Mouse (Mus musculus) neural tube, embryonic 13.5 days (tissue): ENCODE measurements around the gene Spink2. TPM values are rescaled to one million over a fixed set of nuclear protein-coding genes. Genes with fewer than 3 reads are reported as not detected.

Experiments used
- ATAC-seq: fragments of 200-750 bp; cut with Nextera tagmentation; 2 replicates; pipeline ENCODE4 v1.8.0; 2017; ENCODE audit warnings: low read depth, mild to moderate bottlenecking, moderate TSS enrichment, moderate library complexity
- H3K27ac ChIP-seq: fragments of 300-500 bp; sonication (generic); replicated peaks from 2 replicates; pipeline ENCODE4 v1.5.1; 2015; ENCODE audit warnings: moderate library complexity, mild to moderate bottlenecking, inconsistent platforms
- H3K27me3 ChIP-seq: fragments of 300-500 bp; sonication (generic); 2 replicates; pipeline ENCODE4 v1.6.1; 2015; ENCODE audit warnings: mild to moderate bottlenecking, inconsistent platforms
- H3K36me3 ChIP-seq: fragments of 300-500 bp; sonication (generic); 2 replicates; pipeline ENCODE4 v1.6.1; 2015; ENCODE audit warnings: mild to moderate bottlenecking, inconsistent platforms
- H3K4me1 ChIP-seq: fragments of 300-500 bp; sonication (generic); replicated peaks from 2 replicates; pipeline ENCODE4 v1.6.1; 2015; ENCODE audit warnings: inconsistent platforms
- H3K4me2 ChIP-seq: fragments of 300-500 bp; sonication (generic); 2 replicates; pipeline ENCODE4 v1.6.1; 2015; ENCODE audit warnings: inconsistent platforms, mild to moderate bottlenecking, moderate library complexity
- H3K4me3 ChIP-seq: fragments of 300-500 bp; sonication (generic); 2 replicates; pipeline ENCODE4 v1.5.1; 2015; ENCODE audit warnings: mild to moderate bottlenecking, inconsistent platforms
- H3K9ac ChIP-seq: fragments of 300-500 bp; sonication (generic); 2 replicates; pipeline ENCODE4 v1.6.1; 2015; ENCODE audit warnings: moderate library complexity, mild to moderate bottlenecking, inconsistent platforms
- H3K9me3 ChIP-seq: fragments of 300-500 bp; sonication (generic); 2 replicates; pipeline ENCODE4 v1.6.1; 2016; ENCODE audit warnings: inconsistent platforms
- WGBS: fragments of 180-500 bp; shearing (Covaris S2); methylation state at CpG from one replicate; pipeline ENCODE4 v1.1.7; 2015; 5-methylcytosine and 5-hydroxymethylcytosine counted together
- polyA plus RNA-seq: library from polyadenylated mRNA; unstranded; fragments of >200 nt; fragmentation: Nextera tagmentation; extraction: Ambion mirVana; gene quantifications from 2 replicates; pipeline ENCODE4 v1.2.1, GENCODE M21; 2015

Spink2 gene
- 4.8 and 5.1 TPM in 2 replicates for polyA plus RNA-seq

DNA sequence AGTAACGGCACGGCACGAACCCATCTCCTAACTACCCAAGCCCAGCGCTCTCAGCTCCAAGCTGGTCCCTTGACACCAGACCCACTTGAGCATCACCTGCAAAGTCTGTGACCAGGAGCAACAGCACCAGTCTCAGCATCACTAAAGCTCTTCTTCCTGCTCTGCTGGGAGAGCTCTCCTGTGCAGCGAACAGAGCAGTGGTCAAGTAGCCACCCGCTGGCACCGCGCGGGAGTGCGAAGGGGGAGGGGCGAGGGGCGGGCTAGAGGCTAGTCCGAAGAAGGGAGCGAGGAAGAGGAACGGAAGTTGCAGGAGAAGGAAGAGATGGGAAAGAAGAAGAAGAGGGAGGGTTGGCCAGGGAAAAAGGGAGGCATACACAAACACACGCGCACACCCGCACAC lies at the start of gene Spink2:
Spink2 (minus strand) TSS at position 236 of the 400 bp plus-strand sequence.
- peak within 1 kb of the TSS; percentile 49 for H3K9ac ChIP-seq

DNA sequence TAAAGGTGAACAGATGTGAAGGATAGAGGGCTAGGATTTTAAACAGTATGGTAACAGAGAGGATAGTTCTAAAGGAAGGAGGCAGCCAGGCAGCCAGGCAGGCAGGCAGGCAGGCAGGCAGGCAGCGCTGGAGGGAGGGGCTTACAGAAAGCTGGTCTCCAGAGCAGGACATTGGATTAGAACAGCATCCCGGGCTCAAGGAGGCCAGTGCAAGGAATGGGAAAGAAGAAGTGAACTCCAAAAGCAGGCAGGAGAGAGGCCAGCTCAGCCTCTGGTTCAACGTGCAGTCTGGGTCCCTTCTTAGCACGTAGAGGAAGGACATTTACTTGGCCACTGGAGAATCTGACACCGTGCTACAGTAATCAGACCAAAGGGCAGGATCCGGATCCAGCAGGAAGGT lies 48.9 kb upstream of the Spink2 start:
- Histone ChIP-seq H3K4me3 (no peak overlapping the region), H3K4me1 (no peaks in the 10 kb centered on the region; the same call in 1 of the 2 replicates), H3K9me3 (no peaks in the 10 kb centered on the region), H3K27me3 (peaks cover 10% of the 10 kb centered on the region; the same call in 1 of the 2 replicates), H3K4me2 (no peak overlapping the region), H3K36me3 (no peaks in the 10 kb centered on the region), H3K9ac (no peak overlapping the region), H3K27ac (no peak overlapping the region)
- no peak for ATAC-seq
- 63% methylated on average over 6 of the region's 6 CpGs for WGBS

More for the DNA sequence above, at the start of gene Spink2:
- Histone ChIP-seq H3K36me3 (no peaks in the 10 kb centered on the region), H3K9me3 (no peaks in the 10 kb centered on the region), H3K27me3 (no peaks in the 10 kb centered on the region), H3K27ac (no peak within 1 kb of the TSS), H3K4me2 (peak within 1 kb of the TSS; percentile 56), H3K4me1 (peaks cover 7% of the 10 kb centered on the region), H3K4me3 (peak within 1 kb of the TSS; percentile 24)
- WGBS, result 8% methylated on average over 17 of the region's 18 CpGs
- peak; percentile 56 for ATAC-seq

DNA sequence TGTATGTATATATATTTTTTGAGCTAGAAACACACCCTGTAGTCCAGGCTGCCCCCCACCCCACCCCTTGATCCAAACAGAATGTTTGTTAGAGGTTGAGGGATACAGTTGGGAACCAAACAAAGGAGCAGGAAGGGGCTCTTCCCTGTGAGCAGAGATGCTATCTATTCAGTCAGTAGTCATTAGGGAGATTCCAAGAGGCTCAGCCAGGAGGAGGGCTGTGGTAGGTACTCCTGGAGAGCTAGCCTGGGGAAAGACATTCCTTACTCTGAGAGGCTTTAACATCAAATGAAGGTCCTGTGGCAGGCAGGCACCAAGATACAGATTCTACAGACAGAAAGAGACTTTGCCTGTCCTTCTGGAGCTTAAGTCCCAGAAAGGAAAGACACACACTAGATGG lies 48.0 kb upstream of the Spink2 start:
- Histone ChIP-seq H3K4me3 (no peak overlapping the region), H3K27me3 (peaks cover 9% of the 10 kb centered on the region; the same call in 1 of the 2 replicates), H3K9ac (no peak overlapping the region), H3K36me3 (no peaks in the 10 kb centered on the region), H3K27ac (no peak overlapping the region), H3K4me1 (no peaks in the 10 kb centered on the region), H3K9me3 (no peaks in the 10 kb centered on the region), H3K4me2 (no peak overlapping the region)
- no peak for ATAC-seq

DNA sequence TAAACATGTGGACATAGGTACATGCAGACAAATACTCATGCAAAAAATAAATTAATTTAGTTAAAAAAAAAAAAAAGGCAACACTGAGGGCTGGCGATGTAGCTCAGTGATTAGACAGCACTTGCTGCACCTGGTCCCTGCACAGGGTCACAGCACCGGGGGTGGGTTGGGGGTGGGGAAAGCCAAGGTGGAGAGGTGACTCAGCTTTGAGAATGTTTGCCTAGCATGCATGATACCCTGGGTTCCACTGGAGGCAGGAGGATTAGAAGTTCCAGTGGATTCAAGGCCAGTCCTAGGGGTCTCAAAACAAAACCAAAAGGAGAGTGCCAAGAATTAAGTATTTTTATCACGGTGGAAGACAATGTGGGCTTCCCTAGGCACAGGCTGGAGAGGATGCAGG lies 46.3 kb upstream of the Spink2 start:
- no peak overlapping the region for H3K4me3 ChIP-seq
- H3K4me1 ChIP-seq, result no peaks in the 10 kb centered on the region
- no peak for ATAC-seq
- no peak overlapping the region for H3K27ac ChIP-seq
- WGBS, result 75% methylated on average over 3 of the region's 3 CpGs
- no peaks in the 10 kb centered on the region for H3K27me3 ChIP-seq
- no peak overlapping the region for H3K9ac ChIP-seq
- no peaks in the 10 kb centered on the region for H3K36me3 ChIP-seq
- H3K9me3 ChIP-seq, result no peaks in the 10 kb centered on the region
- no peak overlapping the region for H3K4me2 ChIP-seq

DNA sequence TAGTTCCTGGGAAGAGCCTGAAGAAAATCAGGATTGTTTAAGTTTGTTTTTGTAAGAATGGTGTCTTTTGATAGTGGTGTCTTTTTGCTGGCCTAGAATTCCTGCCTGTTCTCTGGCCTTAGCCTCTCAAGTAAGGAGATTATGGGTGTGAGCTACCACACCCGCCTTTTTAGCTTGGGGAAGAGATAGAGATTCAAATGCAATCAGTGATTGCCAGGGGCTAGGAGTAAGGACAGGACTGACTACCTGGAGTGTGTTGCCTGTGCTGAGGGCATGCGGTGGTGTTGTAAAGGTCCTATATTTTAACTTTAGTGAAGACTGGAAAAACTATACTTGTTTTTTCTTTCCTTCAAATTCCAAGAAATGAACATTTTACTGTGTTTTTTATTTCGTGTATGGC lies 43.1 kb upstream of the Spink2 start:
- H3K4me1 ChIP-seq, result no peaks in the 10 kb centered on the region
- 76% methylated on average over 3 of the region's 3 CpGs for WGBS
- no peak overlapping the region for H3K4me3 ChIP-seq
- no peaks in the 10 kb centered on the region for H3K36me3 ChIP-seq
- H3K9ac ChIP-seq, result no peak overlapping the region
- no peak for ATAC-seq
- no peaks in the 10 kb centered on the region for H3K9me3 ChIP-seq
- no peak overlapping the region for H3K27ac ChIP-seq
- no peak overlapping the region for H3K4me2 ChIP-seq
- no peaks in the 10 kb centered on the region for H3K27me3 ChIP-seq

DNA sequence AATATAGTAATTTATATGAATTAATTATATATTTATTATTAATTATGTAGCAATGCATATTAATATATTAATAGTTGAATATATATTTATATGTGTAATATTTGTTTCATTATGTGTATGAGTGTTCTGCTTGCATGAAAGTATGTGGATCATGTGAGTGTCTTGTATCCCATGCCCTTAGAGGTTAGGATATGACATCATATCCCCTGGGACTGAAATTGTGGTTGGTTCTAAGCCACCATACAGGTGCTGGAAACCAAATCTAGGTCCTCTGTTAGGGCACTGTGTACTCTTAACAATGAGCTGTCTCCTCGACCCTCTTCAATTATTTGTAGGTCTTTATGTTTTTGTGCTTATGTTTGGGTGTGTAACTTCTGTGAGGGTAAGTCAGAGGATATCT lies 41.9 kb upstream of the Spink2 start:
- H3K4me3 ChIP-seq, result no peak overlapping the region
- no peaks in the 10 kb centered on the region for H3K9me3 ChIP-seq
- H3K27ac ChIP-seq, result no peak overlapping the region
- H3K9ac ChIP-seq, result no peak overlapping the region
- ATAC-seq, result no peak
- no peaks in the 10 kb centered on the region for H3K27me3 ChIP-seq
- no peaks in the 10 kb centered on the region for H3K36me3 ChIP-seq
- no peak overlapping the region for H3K4me2 ChIP-seq
- H3K4me1 ChIP-seq, result no peaks in the 10 kb centered on the region
- 85% methylated on average over 1 of the region's 1 CpGs for WGBS

DNA sequence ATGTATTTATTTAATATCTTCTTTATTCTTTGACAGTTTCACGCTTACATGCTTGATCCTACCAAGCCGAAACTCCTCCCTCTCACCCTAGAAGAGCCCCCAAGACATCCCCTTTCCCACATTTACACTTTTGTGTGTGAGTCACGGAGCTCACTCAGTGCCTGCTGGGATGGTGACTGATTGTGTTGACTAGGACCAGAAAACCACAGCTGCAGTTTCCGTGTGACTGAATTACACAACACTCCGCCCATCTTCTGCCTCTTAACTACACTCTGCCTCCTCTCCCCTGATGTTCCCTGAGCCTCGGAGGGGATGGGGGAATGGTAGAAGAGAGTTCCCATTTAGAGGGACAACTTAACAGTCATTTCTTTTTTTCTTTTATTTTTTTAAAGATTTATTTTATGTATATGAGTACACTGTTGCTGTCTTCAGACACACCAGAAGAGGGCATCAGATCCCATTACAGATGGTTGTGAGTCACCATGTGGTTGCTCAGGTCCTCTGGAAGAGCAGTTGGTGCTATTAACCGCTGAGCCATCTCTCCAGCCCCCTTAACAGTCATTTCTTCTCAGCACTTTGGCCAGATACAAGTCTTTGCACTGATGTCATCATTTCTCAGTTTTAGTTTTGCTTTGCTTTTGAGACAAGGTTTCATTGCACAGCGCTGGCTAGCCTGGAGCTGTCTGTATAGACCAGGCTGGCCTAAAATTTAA lies 41.0 kb upstream of the Spink2 start:
- ATAC-seq, result no peak
- Histone ChIP-seq H3K4me1 (no peaks in the 10 kb centered on the region), H3K4me3 (no peak overlapping the region), H3K27ac (no peak overlapping the region), H3K36me3 (no peaks in the 10 kb centered on the region), H3K9ac (no peak overlapping the region), H3K4me2 (no peak overlapping the region), H3K27me3 (no peaks in the 10 kb centered on the region), H3K9me3 (no peaks in the 10 kb centered on the region)
- WGBS, result 57% methylated on average over 8 of the region's 8 CpGs

DNA sequence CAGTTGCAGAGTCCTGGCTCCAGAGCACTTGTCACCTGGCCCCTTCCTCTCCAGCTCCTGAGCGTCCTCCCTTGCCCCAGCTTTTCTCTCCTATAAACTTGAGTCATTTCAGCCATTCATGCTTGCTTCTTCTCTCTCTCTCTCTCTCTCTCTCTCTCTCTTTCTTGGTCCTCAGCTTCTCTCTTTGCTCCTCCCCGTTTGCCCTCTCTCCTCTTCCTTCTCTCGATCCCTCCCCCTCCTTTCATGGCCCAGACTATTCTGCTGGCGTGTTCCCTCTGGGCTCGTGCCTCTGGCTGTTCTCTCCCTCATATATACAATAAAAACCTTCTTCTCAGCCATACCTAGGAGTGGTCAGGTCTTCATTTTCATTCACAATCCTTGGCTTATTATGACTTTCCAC lies 40.4 kb upstream of the Spink2 start:
- no peaks in the 10 kb centered on the region for H3K27me3 ChIP-seq
- H3K27ac ChIP-seq, result no peak overlapping the region
- WGBS, result 25% methylated on average over 5 of the region's 5 CpGs
- no peaks in the 10 kb centered on the region for H3K36me3 ChIP-seq
- no peak overlapping the region for H3K4me3 ChIP-seq
- no peaks in the 10 kb centered on the region for H3K9me3 ChIP-seq
- H3K4me2 ChIP-seq, result no peak overlapping the region
- no peak overlapping the region for H3K9ac ChIP-seq
- H3K4me1 ChIP-seq, result no peaks in the 10 kb centered on the region
- no peak for ATAC-seq

DNA sequence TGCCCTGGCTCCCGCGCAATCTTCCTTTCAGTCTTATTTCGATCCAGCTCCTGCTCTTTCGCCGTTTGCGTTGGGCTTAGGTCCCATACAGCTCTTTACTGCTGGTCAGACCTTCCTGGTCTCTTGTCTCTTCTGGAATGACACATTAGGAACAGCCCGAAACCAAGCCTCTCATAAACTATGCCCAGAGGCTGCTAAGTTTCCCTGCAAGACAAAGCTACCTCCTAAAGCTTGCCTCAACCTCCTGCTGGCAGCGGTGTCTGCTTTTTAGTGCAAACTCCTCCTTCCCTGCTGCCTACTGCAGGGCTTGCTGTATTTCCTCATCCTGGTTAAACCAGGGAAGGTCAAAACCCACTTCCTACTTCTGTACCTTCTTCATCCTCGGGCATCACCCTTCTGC lies 38.8 kb upstream of the Spink2 start:
- H3K4me2 ChIP-seq, result no peak overlapping the region
- peaks cover 14% of the 10 kb centered on the region for H3K4me1 ChIP-seq
- no peak for ATAC-seq
- no peak overlapping the region for H3K9ac ChIP-seq
- H3K27ac ChIP-seq, result no peak overlapping the region
- WGBS, result 66% methylated on average over 9 of the region's 9 CpGs
- H3K27me3 ChIP-seq, result no peaks in the 10 kb centered on the region
- no peaks in the 10 kb centered on the region for H3K36me3 ChIP-seq
- H3K4me3 ChIP-seq, result no peak overlapping the region
- no peaks in the 10 kb centered on the region for H3K9me3 ChIP-seq

DNA sequence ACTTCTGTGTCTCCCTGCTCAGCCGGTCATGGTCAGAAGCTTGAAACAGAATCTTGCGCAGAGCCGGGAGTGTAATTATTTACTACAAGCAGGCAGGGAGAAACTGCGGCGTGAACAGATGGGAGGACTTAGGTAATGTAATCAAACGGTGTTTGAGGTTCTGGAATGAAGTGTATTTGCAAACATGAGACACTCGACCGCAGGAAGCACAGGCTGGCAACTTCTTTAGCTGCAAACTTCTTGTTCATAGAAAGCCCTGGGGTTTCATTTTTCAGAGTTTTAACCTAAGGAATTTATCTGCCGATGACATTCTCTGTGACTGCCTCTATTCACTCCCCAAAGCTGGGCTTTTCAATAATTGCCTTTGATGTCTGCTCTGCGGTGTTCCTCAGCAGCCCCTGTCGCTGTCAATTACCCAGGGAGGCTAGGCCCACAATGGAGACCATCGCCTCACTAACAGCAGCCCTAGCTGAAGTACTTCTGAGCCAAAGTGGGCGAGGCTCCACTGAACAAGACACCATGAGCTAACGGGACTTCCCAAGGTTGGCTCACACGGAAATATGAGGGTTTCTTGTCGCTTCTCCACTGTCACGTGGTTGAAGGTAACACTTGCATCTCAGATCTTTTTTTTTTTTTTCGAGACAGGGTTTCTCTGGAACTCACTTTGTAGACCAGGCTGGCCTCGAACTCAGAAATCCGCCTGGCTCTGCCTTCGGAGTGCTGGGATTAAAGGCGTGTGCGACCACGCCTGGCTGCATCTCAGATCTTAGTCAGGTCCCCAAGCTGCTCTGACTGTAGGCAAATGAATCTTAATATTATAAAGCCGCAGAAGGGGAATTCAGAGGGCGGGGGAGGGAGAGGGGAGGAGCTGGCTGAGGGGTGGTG lies 34.8 kb upstream of the Spink2 start:
- peak overlapping the region; percentile 48 for H3K4me2 ChIP-seq
- WGBS, result 29% methylated on average over 26 of the region's 26 CpGs
- peak; percentile 57 for ATAC-seq
- H3K9ac ChIP-seq, result 0 out of 2 replicates have a peak overlapping the region, but pooled peaks have one; percentile 28
- no peaks in the 10 kb centered on the region for H3K36me3 ChIP-seq
- no peak overlapping the region for H3K27ac ChIP-seq
- no peaks in the 10 kb centered on the region for H3K27me3 ChIP-seq
- H3K4me1 ChIP-seq, result peaks cover 14% of the 10 kb centered on the region
- H3K4me3 ChIP-seq, result peak overlapping the region; percentile 16
- no peaks in the 10 kb centered on the region for H3K9me3 ChIP-seq

DNA sequence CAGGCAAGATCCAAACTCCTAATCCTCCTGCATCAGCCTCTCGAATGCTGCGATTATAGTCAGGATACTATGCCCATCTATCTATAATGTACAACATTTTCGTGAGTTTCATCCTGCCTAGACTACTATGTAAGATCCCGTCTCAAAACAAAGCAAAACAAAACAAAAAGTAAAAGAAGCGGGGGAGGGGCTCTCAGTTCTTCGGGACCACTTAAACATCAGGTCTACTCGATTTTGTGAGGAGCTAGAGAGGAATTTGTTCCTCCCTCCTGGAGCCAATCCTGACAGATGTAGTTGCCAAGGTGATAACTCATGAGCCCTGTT lies 34.2 kb upstream of the Spink2 start:
- Histone ChIP-seq H3K36me3 (no peaks in the 10 kb centered on the region), H3K9ac (0 out of 2 replicates have a peak overlapping the region, but pooled peaks have one; percentile 28), H3K4me2 (peak overlapping the region; percentile 48), H3K4me3 (peak overlapping the region; percentile 16; the same call in 1 of the 2 replicates), H3K9me3 (no peaks in the 10 kb centered on the region), H3K27ac (no peak overlapping the region), H3K4me1 (peaks cover 14% of the 10 kb centered on the region), H3K27me3 (no peaks in the 10 kb centered on the region)
- no peak for ATAC-seq
- WGBS, result 43% methylated on average over 7 of the region's 7 CpGs

DNA sequence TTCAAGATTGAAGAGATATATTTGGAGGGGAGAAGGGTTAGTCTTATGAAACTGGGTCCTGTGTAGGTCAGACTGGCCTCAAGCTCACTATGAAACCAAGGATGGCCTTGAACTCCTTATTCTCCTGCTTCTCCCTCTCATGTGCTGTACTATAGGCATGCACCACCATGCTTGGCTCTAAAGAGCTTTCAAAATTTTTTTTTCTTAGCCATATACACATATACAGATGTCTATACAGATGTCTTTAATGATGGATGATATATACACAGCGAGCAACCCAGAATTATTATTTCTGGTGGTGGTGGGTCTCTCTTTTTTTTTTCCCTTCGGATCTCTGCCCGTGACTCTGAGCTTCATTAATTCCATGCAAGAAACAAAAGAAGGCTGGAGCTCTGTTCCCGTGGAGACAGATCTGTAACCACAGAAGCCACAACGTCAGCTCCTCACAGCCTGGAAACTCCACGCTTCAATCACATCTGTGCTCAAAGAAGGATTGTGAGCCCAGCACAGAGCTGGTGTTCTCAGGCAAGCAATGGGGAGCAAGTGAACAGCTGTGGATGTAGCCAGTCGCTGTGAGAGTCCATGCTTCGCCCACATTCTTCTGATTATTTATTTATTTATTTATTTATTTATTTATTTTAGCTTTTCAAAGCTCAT lies 33.2 kb upstream of the Spink2 start:
- H3K36me3 ChIP-seq, result no peaks in the 10 kb centered on the region
- no peaks in the 10 kb centered on the region for H3K27me3 ChIP-seq
- H3K4me2 ChIP-seq, result no peak overlapping the region
- no peak overlapping the region for H3K27ac ChIP-seq
- H3K9me3 ChIP-seq, result no peaks in the 10 kb centered on the region
- no peak overlapping the region for H3K4me3 ChIP-seq
- H3K4me1 ChIP-seq, result peaks cover 14% of the 10 kb centered on the region
- 37% methylated on average over 8 of the region's 8 CpGs for WGBS
- ATAC-seq, result 0 out of 2 replicates have a peak, but pooled peaks have one; percentile 13
- H3K9ac ChIP-seq, result no peak overlapping the region
